Mouse (Mus musculus) liver, adult 2 months (tissue): ENCODE data around the gene Tenm2.

Experiments used
- CTCF ChIP-seq: fragments of 200-500 bp; IDR thresholded peaks from 2 replicates; pipeline ENCODE4 v1.5.1; 2011; ENCODE audit warnings: low read depth, low read length, control low read depth
- POLR2A ChIP-seq: fragments of 200-500 bp; IDR thresholded peaks from 2 replicates; pipeline ENCODE4 v1.6.1; 2011; ENCODE audit warnings: low read length, control low read depth; ENCODE audit not compliant: insufficient read depth; ENCODE audit errors: extremely low read depth

DNA sequence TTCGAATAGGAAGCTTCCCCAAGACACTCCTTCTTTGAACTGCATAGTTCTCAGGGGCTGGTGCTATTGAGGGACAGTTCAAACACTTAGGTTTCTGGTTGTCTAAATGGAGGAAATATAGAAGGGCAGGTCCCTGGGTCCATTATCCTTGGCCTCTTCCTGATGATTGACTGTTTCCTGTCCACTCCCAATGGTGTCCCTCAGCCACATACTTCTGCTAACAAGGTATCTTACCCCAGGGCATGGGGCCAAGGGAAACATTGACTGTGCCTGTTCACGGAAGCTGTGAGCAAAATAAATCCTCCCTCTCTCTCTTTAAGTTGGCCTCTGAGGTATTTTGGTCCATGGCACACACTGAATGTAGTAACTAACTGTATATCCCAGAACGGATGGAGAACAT lies 244.9 kb downstream of the Tenm2 start:
- no peak for TF ChIP-seq CTCF
- no peak for TF ChIP-seq POLR2A
